Mouse (Mus musculus) retina, postnatal 7 days (tissue): ENCODE results near the gene Rbl1.
"Not testable (repeated sequence)": the region's sequence is repeated elsewhere in the genome, so short reads cannot be mapped to it uniquely, and the experiment has no call there.

Source experiments
- DNase-seq: peaks from one replicate; pipeline ENCODE4 v3.0.0-alpha.2; 2012; ENCODE audit warnings: low read depth, low spot score

The Rbl1 gene

GRCm38 (mm10) chr2:157172984-157173383 lies 31.4 kb downstream of the Rbl1 start:
- DNase-seq, result no peak

DNA sequence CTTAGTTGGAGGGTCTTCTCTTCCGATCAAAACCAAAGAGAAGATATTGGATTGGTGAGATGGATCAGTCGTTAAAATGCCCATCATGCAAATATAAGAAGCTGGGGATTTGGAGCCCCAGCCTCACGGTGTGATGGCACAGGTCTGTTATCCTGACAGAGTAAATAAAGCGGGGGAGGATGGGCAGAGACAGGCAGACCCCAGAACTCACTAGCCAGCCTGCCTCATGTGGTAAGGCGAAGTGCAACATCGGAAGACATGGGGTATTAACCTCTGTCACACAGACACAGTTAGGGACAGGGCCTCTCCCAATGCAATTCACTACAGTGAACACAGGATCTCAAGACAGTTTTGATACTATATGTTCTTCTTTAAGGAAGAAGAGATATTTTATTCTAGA lies 33.7 kb downstream of the Rbl1 start:
- DNase-seq, result no peak

DNA sequence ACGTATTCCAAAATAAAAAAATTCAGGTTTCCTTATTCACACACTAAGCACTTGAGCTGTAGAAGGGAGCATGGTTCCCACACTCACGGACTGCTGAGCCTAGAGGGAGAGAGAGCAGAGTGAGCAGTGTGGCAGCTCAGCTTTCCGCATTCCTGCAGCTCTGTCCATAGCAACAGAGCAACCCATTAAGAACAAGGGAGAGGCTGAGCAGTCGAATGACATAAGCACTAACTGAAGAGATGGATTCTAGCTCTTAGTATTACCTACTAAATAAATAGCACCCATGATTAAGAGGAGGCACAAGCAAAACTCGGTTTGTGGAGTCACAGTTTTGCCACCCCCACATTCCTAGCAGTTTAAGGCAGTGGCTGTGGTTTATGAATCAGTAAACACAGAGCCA lies 34.2 kb downstream of the Rbl1 start:
- no peak for DNase-seq

GRCm38 (mm10) chr2:157166371-157167080 lies 37.8 kb downstream of the Rbl1 start:
- no peak for DNase-seq

- not testable (repeated sequence) for DNase-seq
Observed at GRCm38 (mm10) chr2:157165312-157166224, 38.8 kb downstream of the Rbl1 start.

GRCm38 (mm10) chr2:157164101-157164500 lies 40.2 kb downstream of the Rbl1 start:
- DNase-seq, result no peak

GRCm38 (mm10) chr2:157156079-157156478 lies 48.3 kb downstream of the Rbl1 start:
- DNase-seq, result no peak

DNA sequence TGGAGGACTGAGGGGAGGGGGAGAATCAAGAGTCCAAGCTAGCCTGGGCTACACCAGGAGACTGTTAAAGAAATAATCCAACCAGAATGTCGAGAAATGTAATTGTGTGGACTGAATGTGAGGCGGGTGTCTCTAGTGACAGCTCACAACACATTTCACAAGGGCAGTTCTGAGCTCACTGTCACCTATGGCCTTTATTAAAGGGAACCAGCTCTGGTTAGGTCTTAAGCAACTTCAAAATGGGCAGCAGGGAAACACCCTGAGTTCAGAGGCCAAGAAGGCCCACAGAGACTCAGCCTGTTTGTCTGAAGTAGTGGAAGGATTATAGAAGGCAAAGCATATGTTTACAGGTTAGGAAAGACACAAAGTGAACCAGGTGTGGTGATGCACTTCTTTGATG lies 51.1 kb downstream of the Rbl1 start:
- DNase-seq, result no peak

GRCm38 (mm10) chr2:157148417-157148816 lies 55.9 kb downstream of the Rbl1 start:
- no peak for DNase-seq

DNA sequence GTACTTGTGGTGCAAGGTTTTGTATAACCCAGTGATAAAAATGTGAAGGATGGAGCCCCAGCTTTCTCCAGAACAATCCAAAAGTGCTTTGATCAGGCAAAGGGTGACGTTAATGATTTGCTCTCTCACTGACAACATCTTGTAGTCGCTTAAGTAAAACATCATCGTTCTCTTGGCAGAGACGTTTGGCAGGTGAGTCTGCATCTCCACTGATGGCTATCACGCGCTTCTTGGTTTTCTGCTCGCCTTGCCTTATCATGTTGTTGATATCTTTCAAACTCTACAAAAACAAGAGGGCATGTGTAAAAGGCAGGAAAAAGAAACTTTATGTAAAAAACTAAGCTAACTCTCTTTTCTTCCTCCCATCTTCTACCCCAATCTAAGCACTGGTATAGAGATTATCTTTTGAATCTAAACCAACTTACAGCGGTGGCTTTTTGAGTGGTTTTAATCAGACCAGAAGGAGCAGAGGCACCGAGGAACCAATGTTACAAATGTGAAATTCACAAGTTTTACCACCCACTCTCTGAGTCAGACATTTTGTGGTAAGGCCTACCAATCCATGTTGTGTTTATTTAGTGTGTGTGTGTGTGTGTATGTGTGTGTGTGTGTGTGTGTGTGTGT lies 56.8 kb downstream of the Rbl1 start:
- DNase-seq, result no peak

DNA sequence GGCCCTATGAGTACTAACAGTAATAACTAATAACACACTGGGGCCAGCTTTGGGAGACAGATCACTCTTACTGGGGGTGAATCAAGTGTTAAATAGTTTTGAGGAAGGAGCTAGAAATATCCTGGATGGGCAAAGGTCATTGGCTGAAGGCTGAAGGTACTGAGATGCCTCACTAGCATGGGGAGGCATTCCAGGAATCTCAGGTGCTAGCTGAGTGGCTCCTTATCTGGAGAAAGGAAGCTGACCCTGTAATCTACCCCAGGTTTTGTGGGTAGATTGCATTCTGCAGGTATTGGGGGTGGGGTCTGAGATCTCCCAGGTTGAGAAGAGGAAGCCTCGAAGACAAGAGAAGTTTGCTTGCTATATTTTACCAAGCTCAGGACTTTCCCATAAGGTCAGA lies 59.2 kb downstream of the Rbl1 start:
- DNase-seq, result no peak

- DNase-seq, result no peak
Observed at GRCm38 (mm10) chr2:157144132-157144531, 60.2 kb downstream of the Rbl1 start.

- DNase-seq, result no peak
Observed at GRCm38 (mm10) chr2:157141962-157142361, 62.4 kb downstream of the Rbl1 start.

GRCm38 (mm10) chr2:157139251-157139802 lies 65.0 kb downstream of the Rbl1 start:
- DNase-seq, result no peak

GRCm38 (mm10) chr2:157138808-157139207 lies 65.5 kb downstream of the Rbl1 start:
- DNase-seq, result no peak

GRCm38 (mm10) chr2:157137959-157138731 lies 66.2 kb downstream of the Rbl1 start:
- no peak for DNase-seq

DNA sequence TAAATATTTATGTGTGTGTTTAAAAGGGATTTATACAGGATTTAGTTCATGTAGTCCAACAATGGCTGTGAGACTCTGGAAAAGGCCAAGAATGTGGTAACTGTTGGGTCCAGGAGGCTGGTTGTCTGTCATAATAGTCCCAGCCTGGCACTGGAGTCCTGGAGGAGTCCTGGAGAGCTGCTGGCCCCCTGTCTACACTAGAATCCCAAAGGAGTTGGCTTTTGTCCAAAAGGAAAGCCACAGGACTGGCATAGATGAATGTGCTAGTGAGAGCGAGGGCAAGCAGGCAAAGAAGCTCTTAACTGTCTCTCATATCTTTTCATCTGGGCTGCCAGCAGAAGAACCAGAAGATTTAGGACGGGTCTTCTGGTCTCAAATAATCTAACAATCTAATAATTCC lies 67.7 kb downstream of the Rbl1 start:
- DNase-seq, result no peak

- no peak for DNase-seq
Observed at GRCm38 (mm10) chr2:157136176-157136575, 68.2 kb downstream of the Rbl1 start.

DNA sequence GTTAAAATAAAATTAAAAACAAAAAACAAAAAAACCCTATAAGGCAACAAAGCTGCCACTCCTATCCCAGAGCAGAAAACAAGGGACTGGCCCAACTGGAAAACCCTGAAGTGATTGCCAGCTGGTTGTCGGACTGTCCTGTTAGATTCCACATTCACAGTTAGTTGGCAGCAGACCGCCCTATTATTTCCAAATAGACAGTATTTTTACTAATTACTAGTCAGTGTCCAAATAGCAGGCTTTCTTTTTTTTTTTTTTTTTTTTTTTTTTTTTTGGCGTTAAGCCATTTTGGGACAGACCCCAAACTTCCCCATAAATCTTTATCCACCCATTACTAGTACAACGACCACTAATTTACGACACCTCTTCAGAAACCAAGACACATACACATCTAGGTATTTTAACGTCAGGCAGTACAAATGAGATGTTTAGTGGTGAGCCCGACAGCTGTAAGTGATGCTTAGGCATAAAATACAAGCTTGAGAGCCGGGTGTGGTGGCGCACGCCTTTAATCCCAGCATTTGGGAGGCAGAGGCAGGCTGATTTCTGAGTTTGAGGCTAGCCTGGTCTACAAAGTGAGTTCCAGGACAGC lies 68.7 kb downstream of the Rbl1 start:
- no peak for DNase-seq

- DNase-seq, result peak; percentile 81
Observed at GRCm38 (mm10) chr2:157135014-157135413, 69.3 kb downstream of the Rbl1 start, which contains the start of gene Samhd1. TSS of gene Samhd1 (minus strand) at chr2:157135265.

DNA sequence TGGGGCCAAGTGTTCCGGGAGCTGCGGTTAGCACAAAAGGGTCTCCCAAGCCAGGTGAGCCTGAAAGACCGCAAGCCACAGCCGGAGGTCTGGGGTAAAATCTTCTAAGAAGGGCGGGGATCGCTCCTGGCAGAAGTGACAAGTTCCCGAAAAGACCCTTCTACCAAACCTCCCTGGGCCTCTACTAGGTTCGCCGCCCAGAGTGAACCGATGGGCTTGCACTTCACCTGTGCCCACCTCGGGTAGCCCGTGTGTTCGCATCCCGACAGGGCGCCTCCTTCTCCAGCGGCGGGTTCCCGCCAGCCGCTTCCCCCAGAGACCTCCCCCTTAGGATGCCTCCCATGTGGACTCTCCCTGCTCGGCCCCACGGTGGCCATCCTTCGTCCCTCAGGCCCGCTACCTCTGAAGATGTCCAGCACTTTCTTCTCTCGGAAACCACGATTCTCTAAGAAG lies 69.8 kb downstream of the Rbl1 start:
- peak; percentile 20 for DNase-seq
